Mouse (Mus musculus): ENCODE data around the gene Kat6b. TPM values are rescaled to one million over a fixed set of nuclear protein-coding genes. Genes with fewer than 3 reads are reported as not detected.

Kat6b gene
- polyA plus RNA-seq, 1 experiment from 2014 or later: 13.3 TPM

DNA sequence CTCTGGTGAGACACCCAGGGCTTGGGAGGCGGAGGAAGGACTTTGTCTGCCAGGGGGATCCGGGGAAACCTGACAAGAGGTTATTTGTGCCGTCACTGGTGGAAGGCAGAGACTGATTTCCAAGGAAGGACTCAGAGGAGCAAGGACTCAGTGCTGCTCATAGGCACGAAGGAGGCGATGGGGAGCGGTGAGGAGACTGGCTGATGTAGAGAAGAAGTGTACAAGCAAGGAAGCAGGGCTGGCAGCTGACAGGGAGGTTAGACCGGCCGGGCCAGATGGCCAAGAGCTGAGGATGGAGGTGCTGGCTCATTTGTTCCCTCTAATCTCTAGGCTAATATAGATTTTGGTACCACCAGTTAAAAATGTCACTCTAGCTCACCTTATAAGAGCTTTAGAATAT is 72.8 kb downstream of the Kat6b start:
- no peaks in the 10 kb centered on the region for H3K27me3 ChIP-seq (ENCODE audit: insufficient read depth, poor library complexity, severe bottlenecking)
- 90% methylated on average over 8 of the region's 8 CpGs for WGBS
- H3K4me3 ChIP-seq: no peak overlapping the region
- no peak for DNase-seq (ENCODE audit: low spot score)
- H3K27ac ChIP-seq: peak overlapping the region; percentile 54
- no peaks in the 10 kb centered on the region for H3K9me3 ChIP-seq
- H3K36me3 ChIP-seq: no peaks in the 10 kb centered on the region
- peaks cover 23% of the 10 kb centered on the region for H3K4me1 ChIP-seq (replicated peaks)

DNA sequence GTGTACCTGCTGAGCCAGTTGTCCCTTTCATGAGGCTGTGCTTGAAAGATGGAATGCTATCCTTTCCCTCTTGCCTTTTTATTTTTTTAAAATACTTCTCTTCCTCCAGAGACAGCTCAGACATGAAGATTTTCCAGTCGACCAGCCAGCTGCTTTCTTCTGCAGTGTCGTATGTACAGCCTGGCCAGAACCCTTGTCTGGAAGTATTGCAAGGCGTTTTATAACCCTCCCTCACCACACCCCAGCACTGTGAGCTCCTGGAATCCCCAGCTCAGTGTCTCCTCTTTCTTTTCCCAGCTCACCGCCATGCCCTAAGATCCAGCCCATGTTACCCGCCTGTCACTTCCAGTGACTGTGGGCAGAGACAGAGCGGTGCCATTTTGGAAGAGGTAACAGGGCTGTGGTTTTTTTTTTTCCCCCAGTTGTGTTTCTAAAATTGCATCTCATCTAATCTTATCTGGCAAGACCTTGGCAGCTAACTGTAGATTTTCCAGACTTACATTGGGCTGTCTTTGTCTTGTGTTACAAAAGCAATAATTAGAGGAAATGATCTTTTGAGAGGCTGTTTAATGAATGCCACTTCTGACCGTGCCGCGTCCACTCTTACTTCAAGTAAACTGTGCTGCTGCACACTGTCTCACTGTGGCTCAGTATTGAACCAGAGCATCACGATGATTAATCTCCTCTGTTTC is 77.4 kb downstream of the Kat6b start:
- 86% methylated on average over 10 of the region's 10 CpGs for WGBS
- no peak overlapping the region for H3K4me3 ChIP-seq
- no peak overlapping the region for H3K27ac ChIP-seq
- no peak for DNase-seq (ENCODE audit: low spot score)
- no peaks in the 10 kb centered on the region for H3K27me3 ChIP-seq (ENCODE audit: insufficient read depth, poor library complexity, severe bottlenecking)
- H3K36me3 ChIP-seq: 0 out of 2 replicates have a peak, but pooled peaks cover 2% of the 10 kb centered on the region
- H3K4me1 ChIP-seq (replicated peaks): peaks cover 18% of the 10 kb centered on the region; the same call in 1 of the 2 replicates
- H3K9me3 ChIP-seq: no peaks in the 10 kb centered on the region

DNA sequence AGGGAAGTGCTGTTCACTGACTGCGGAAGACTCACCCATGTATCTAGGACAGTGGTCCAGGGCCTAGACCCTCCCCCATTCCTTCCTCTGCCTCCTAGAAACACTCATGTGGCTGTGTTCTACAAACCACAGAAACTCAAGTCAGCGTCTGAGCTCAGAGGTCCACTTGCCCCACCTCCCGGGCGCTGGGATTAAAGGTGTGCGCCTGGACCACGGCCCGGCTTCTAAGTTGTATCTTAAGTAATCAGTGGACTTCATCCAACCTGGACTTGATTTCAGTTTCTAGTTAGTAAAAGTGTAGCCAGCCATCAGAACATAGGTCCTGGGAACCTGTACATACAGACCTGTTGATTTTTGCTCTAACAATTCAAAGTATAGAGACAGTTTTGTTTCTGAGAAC is 78.2 kb downstream of the Kat6b start:
- H3K27ac ChIP-seq: no peak overlapping the region
- H3K4me1 ChIP-seq (replicated peaks): peaks cover 14% of the 10 kb centered on the region
- no peak overlapping the region for H3K4me3 ChIP-seq
- DNase-seq (ENCODE audit: low spot score): no peak
- H3K27me3 ChIP-seq (ENCODE audit: insufficient read depth, poor library complexity, severe bottlenecking): no peaks in the 10 kb centered on the region
- 91% methylated on average over 7 of the region's 7 CpGs for WGBS
- 0 out of 2 replicates have a peak, but pooled peaks cover 2% of the 10 kb centered on the region for H3K36me3 ChIP-seq
- H3K9me3 ChIP-seq: no peaks in the 10 kb centered on the region

DNA sequence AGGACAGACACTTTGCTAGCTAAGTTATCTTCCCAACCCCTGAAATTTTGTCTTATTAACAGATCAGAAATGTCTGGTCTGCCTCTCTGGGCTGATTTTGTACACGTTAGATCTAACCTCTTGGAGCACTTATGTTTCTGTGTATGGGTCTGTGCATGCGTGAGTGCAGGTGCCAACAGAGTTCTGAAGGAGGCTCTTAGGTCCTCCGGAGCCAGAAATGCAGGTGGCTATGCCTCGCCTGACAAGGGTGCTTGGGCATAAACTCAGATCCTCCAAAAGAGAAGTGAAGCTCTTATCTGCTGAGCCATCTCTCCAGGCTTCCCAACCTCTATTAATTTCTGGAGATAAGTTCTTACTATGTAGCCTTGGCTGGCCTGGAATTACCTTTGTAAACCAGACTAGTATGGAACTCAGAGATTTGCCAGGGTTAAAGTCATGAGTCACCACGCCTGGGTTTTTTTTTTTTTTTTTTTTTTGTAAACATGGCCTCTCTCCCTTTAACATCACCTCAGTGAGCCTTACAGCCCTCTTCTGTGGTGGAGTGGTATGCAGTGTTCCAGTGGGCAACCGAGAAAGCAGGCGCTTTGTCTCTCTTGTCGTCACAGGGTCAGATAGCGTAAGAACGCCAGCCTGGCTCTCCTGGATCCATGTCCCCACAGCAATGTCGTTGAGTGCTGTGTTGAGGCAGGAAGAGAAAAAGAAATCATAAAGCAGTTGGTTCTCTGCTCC is 79.4 kb downstream of the Kat6b start:
- Histone ChIP-seq H3K4me1 (replicated peaks) (peaks cover 19% of the 10 kb centered on the region), H3K4me3 (no peak overlapping the region), H3K36me3 (0 out of 2 replicates have a peak, but pooled peaks cover 2% of the 10 kb centered on the region), H3K9me3 (no peaks in the 10 kb centered on the region), H3K27ac (no peak overlapping the region), H3K27me3 (ENCODE audit: insufficient read depth, poor library complexity, severe bottlenecking) (no peaks in the 10 kb centered on the region)
- 90% methylated on average over 11 of the region's 11 CpGs for WGBS
- DNase-seq (ENCODE audit: low spot score): no peak

DNA sequence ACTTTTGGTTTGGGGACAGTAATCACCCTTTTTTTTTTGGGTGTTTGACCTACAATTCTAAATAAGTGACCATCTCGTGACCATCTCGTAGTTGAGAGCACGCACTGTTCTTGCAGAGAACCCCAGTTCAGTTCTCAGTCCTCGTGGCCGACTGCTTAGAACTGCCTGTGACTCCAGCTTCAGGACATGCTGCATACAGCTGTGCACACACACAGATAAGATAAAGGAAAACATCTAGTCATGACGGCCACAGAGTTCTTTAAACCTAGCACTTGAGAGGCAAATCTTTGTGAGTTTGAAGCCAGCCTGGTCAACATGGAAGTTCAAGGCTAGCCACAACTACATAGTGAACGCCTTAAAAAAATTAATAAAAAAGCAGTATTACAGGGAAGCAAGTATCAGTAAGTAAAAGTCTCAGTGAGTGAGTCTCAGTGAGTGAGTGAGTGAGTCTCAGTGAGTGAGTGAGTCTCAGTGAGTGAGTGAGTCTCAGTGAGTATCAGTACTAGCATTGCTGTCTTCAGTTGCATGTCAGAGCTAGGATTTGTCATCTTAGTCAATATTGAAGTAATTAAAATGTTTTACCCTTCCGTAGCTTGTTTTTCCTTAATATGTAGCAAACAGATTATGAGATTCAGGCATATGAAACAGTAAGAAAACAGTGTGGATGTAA is 80.3 kb downstream of the Kat6b start:
- peaks cover 19% of the 10 kb centered on the region for H3K4me1 ChIP-seq (replicated peaks)
- no peaks in the 10 kb centered on the region for H3K27me3 ChIP-seq (ENCODE audit: insufficient read depth, poor library complexity, severe bottlenecking)
- no peak overlapping the region for H3K4me3 ChIP-seq
- no peak for DNase-seq (ENCODE audit: low spot score)
- 93% methylated on average over 8 of the region's 8 CpGs for WGBS
- 0 out of 2 replicates have a peak, but pooled peaks cover 2% of the 10 kb centered on the region for H3K36me3 ChIP-seq
- H3K9me3 ChIP-seq: no peaks in the 10 kb centered on the region
- no peak overlapping the region for H3K27ac ChIP-seq

DNA sequence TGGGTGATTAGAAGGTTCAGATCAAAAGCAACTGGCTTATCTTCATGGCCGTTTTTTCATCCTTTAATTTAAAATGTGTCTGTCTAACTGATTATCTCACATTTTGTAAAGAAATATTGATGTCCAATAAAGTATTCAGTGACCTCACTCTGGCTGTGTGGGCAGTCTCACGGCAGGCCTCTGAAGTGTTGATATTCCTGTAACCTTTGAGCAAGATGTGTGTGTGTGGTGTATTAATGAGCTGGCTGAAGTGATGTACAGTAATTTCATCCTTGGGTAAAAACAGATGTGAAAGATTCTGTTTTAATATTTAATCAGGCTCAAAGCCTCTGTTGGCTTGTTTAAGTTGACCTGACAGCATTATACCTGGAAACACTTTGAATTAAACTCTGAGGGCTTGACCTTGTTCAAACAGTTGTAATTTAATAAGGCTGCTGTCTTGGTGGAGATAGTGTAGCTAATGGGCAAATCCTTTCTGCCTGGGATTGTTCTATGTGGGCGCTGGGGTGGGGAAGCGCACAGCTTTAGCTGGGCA is 82.4 kb downstream of the Kat6b start:
- peaks cover 14% of the 10 kb centered on the region for H3K4me1 ChIP-seq (replicated peaks)
- 0 out of 2 replicates have a peak, but pooled peaks cover 2% of the 10 kb centered on the region for H3K36me3 ChIP-seq
- H3K9me3 ChIP-seq: no peaks in the 10 kb centered on the region
- 75% methylated on average over 4 of the region's 4 CpGs for WGBS
- no peak for DNase-seq (ENCODE audit: low spot score)
- H3K27ac ChIP-seq: no peak overlapping the region
- H3K27me3 ChIP-seq (ENCODE audit: insufficient read depth, poor library complexity, severe bottlenecking): no peaks in the 10 kb centered on the region
- H3K4me3 ChIP-seq: no peak overlapping the region

DNA sequence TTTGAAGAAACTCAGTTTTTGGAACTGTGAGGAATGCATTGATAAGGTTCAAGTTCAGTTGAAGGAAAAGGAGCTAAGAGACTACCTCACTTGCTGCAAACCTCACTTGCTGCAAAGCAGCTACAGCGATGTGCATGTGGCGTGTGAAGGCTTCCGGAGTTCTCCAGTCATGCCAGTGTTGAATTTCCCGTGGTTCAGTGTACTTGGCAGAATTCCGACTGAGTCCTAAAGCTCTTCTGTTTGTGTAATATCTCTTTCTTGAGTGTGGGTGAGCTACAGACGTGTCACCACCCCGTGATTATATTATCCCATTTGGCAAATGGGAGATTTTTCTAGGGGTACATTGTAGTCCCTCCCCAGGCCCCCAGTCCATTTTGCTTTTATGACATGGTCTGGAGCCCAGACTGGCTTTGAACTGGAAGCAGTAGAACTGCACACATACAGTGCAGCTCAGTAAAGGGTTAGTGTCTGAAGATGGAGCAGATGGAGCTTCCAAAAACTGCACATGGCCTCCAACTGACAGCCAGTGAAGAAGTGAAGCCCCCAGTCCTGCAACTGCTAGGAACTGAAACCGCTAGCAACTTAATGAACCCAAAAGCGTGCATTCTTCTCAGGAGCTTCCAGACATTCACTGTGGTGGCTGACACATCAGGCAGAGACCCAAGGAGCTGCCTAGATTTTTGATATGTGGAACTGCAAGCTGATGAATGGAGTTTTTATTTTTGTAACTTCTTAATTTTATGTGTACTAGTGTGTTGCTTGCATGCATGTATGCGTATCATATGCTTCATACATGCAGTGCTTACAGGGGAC is 84.5 kb downstream of the Kat6b start:
- Histone ChIP-seq H3K4me1 (replicated peaks) (peaks cover 7% of the 10 kb centered on the region), H3K36me3 (0 out of 2 replicates have a peak, but pooled peaks cover 2% of the 10 kb centered on the region), H3K4me3 (no peak overlapping the region), H3K27me3 (ENCODE audit: insufficient read depth, poor library complexity, severe bottlenecking) (no peaks in the 10 kb centered on the region), H3K27ac (no peak overlapping the region), H3K9me3 (no peaks in the 10 kb centered on the region)
- 95% methylated on average over 10 of the region's 10 CpGs for WGBS
- no peak for DNase-seq (ENCODE audit: low spot score)

DNA sequence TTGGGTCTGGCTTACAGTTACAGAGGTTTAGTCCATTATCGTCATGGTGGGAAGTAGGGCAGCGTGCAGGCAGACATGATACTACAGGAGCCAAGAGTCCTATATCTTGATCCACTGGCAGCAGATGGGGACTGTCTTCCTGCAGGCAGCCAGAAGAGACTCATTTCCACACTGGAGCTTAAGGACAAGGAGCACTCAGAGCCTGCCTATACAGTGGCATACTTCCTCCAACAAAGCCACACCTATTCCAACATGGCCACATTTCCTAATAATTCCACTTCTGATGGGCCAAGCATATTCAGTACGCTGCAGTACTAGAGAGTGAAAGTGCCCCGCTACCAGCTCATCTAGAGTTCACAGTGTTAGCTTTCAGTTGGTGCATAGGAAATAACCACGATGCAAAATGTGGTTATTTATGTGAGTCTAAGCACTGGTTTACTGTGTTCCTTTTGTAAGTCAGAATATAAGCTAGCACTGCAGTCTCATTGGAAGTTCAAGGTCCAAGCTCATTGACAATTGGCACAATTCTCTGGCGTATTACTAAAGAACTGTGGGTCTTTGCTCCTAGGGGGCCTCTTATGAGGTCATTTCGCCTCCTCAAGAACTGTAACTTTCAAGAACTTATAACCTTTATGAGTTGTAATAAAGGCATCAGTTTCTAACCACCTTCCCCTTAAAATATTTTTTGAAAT is 86.2 kb downstream of the Kat6b start:
- no peak for DNase-seq (ENCODE audit: low spot score)
- Histone ChIP-seq H3K27me3 (ENCODE audit: insufficient read depth, poor library complexity, severe bottlenecking) (no peaks in the 10 kb centered on the region), H3K9me3 (no peaks in the 10 kb centered on the region), H3K36me3 (no peaks in the 10 kb centered on the region), H3K27ac (no peak overlapping the region), H3K4me3 (no peak overlapping the region), H3K4me1 (replicated peaks) (peaks cover 7% of the 10 kb centered on the region)
- WGBS: 94% methylated on average over 7 of the region's 7 CpGs

DNA sequence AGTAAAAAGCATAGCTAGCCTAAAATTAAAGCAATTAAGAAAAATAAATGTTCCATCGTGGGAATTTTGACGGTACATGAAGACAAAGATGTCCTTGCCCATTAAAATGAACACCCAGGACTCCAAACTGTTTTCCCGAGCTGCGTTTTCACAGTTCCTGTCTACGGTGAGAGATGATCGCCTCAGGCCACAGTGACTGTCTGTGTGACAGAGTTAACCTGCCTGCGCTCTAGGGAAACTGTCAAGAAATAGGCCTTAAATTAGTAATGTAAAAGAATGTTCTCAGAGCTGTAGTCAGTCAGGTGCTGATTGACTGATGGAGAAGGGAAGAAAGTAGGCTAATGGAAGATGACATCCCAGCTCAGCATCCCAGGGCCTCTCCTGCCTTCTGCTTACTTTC is 87.6 kb downstream of the Kat6b start:
- H3K27me3 ChIP-seq (ENCODE audit: insufficient read depth, poor library complexity, severe bottlenecking): no peaks in the 10 kb centered on the region
- 90% methylated on average over 7 of the region's 7 CpGs for WGBS
- no peaks in the 10 kb centered on the region for H3K9me3 ChIP-seq
- no peak overlapping the region for H3K4me3 ChIP-seq
- no peak for DNase-seq (ENCODE audit: low spot score)
- H3K27ac ChIP-seq: no peak overlapping the region
- peaks cover 7% of the 10 kb centered on the region for H3K4me1 ChIP-seq (replicated peaks)
- no peaks in the 10 kb centered on the region for H3K36me3 ChIP-seq

DNA sequence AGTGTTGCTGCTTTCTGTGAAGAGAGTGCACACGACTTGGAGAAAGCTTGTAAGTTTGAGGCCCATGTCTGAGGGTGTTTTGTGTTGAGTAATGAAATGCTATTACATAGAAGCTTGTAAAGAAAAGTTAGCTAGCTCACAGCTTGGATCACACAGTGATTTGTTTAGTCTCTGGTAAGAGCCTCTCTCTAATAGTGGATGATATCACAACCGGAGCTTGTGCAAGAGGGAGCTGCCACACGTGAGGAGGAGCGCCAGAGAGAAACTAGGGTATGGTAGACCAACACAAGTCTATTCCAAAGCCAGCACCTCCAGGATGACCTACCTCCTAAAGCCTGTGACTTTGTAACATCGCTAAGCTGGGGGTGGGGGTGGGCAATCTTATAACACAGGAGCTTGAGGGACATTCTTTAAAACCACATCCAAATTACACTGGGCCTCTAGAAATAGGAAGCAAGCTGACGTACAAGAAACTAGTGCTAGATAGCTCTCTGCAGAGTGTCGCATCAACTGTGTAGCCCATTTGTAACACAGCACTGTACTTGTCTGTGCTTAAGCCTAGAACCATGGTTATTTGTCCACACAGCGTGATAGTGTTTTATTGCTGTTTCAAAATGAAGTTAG is 93.6 kb downstream of the Kat6b start:
- Histone ChIP-seq H3K4me1 (replicated peaks) (0 out of 2 replicates have a peak, but pooled peaks cover 2% of the 10 kb centered on the region), H3K36me3 (no peaks in the 10 kb centered on the region), H3K27me3 (ENCODE audit: insufficient read depth, poor library complexity, severe bottlenecking) (no peaks in the 10 kb centered on the region), H3K9me3 (no peaks in the 10 kb centered on the region), H3K4me3 (no peak overlapping the region), H3K27ac (no peak overlapping the region)
- WGBS: 89% methylated on average over 8 of the region's 8 CpGs
- no peak for DNase-seq (ENCODE audit: low spot score)

DNA sequence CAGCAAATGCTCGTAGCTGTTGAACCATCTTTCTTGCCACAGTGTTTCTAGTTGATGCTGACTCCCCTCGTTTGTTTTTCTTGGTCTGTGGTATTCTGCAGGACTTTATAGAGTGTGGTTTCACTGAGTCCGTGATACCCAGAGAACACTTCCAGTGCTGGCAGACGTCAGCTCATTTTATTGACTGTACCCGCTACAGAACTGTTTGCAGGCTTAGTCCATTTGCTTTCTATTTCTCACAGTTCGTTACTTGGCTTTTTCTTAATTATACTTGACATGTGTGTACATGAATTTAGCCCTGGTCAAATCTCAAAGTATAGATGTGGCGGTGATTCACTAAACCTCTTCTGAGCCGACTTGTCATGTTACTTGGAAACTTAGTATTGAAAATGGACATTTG is 95.6 kb downstream of the Kat6b start:
- Histone ChIP-seq H3K27ac (no peak overlapping the region), H3K9me3 (no peaks in the 10 kb centered on the region), H3K4me3 (no peak overlapping the region), H3K4me1 (replicated peaks) (peaks cover 22% of the 10 kb centered on the region), H3K36me3 (no peaks in the 10 kb centered on the region), H3K27me3 (ENCODE audit: insufficient read depth, poor library complexity, severe bottlenecking) (no peaks in the 10 kb centered on the region)
- DNase-seq (ENCODE audit: low spot score): no peak
- WGBS: 86% methylated on average over 8 of the region's 8 CpGs

Data from hindbrain, embryonic 10.5 days (tissue).